Mouse (Mus musculus) MEL (cell line): ENCODE data around the gene Fam219b. TPM values are rescaled to one million over a fixed set of nuclear protein-coding genes. Genes with fewer than 3 reads are reported as not detected.
A peak's percentile ranks its signal among the peaks of the same experiment; 100 is the strongest.

Experiments used
- DNase-seq: peaks from one replicate; pipeline ENCODE4 v3.0.0; 2011; ENCODE audit warnings: low read depth, low spot score
- H3K27ac ChIP-seq: 2 replicates; pipeline ENCODE4 v1.5.1; 2012; ENCODE audit warnings: low read depth, mild to moderate bottlenecking, control low read depth, low read length, moderate library complexity; ENCODE audit not compliant: control insufficient read depth
- H3K27me3 ChIP-seq, 2 experiments: fragments of 150-350 bp in 1 of 2; sonication (generic) in 1 of 2; 2 replicates each; pipeline ENCODE4 v1.6.1; 2012; ENCODE audit warnings: low read length in 2 of 2, mild to moderate bottlenecking in 2 of 2, improper control_type of control experiment in 1 of 2, moderate library complexity in 1 of 2; ENCODE audit not compliant: insufficient read depth in 2 of 2, control insufficient read depth in 1 of 2
- H3K36me3 ChIP-seq, 2 experiments: 2 replicates each; pipeline ENCODE4 v1.6.1; 2012 to 2014; ENCODE audit warnings: low read length in 2 of 2, improper control_type of control experiment in 1 of 2, inconsistent platforms in 1 of 2, mild to moderate bottlenecking in 1 of 2; ENCODE audit not compliant: insufficient read depth in 2 of 2, control insufficient read depth in 1 of 2
- H3K4me1 ChIP-seq, 2 experiments: fragments of 150-350 bp in 1 of 2; sonication (generic) in 1 of 2; 2 replicates each; pipeline ENCODE4 v1.6.1; 2012; ENCODE audit warnings: low read length in 2 of 2, improper control_type of control experiment in 1 of 2, mild to moderate bottlenecking in 1 of 2; ENCODE audit not compliant: insufficient read depth in 2 of 2, control insufficient read depth in 1 of 2
- H3K4me3 ChIP-seq, 2 experiments: fragments of 150-350 bp in 1 of 2; sonication (generic) in 1 of 2; 2 replicates each; pipeline ENCODE4 v1.5.1; 2012; ENCODE audit warnings: low read depth in 2 of 2, low read length in 2 of 2, mild to moderate bottlenecking in 2 of 2, moderate library complexity in 2 of 2, control low read depth in 1 of 2, improper control_type of control experiment in 1 of 2; ENCODE audit not compliant: control insufficient read depth in 1 of 2, insufficient read depth in 1 of 2
- H3K79me2 ChIP-seq: 2 replicates; pipeline ENCODE4 v1.6.1; 2012; ENCODE audit warnings: mild to moderate bottlenecking, low read length, moderate library complexity; ENCODE audit not compliant: control insufficient read depth, poor library complexity, insufficient read depth
- H3K9ac ChIP-seq: 2 replicates; pipeline ENCODE4 v1.6.1; 2012; ENCODE audit warnings: low read depth, mild to moderate bottlenecking, control low read depth, low read length, moderate library complexity; ENCODE audit not compliant: control insufficient read depth, poor library complexity, severe bottlenecking
- H3K9me3 ChIP-seq: fragments of 150-350 bp; sonication (generic); replicated peaks from 2 replicates; pipeline ENCODE4 v1.6.1; 2012; ENCODE audit warnings: mild to moderate bottlenecking, low read length, improper control_type of control experiment, moderate library complexity; ENCODE audit not compliant: insufficient read depth
- BHLHE40 ChIP-seq: IDR thresholded peaks from 2 replicates; pipeline ENCODE4 v1.6.1; 2012; ENCODE audit warnings: low read depth, mild to moderate bottlenecking, inconsistent platforms, low read length, improper control_type of control experiment, borderline replicate concordance
- CHD1 ChIP-seq: IDR thresholded peaks from 2 replicates; pipeline ENCODE4 v1.6.1; 2012; ENCODE audit warnings: low read depth, mild to moderate bottlenecking, inconsistent platforms, low read length, improper control_type of control experiment
- CHD2 ChIP-seq: IDR thresholded peaks from 2 replicates; pipeline ENCODE4 v1.6.1; 2011; ENCODE audit warnings: low read length, improper control_type of control experiment
- CTCF ChIP-seq, 3 experiments: IDR thresholded peaks in 2 of 3; conservative IDR thresholded peaks in 1 of 3; 2 replicates each; pipeline ENCODE4 v1.5.1; 2011 to 2012; ENCODE audit warnings: low read length in 3 of 3, low read depth in 2 of 3, mild to moderate bottlenecking in 2 of 3, improper control_type of control experiment in 1 of 3, inconsistent platforms in 1 of 3, mixed read lengths in 1 of 3, moderate library complexity in 1 of 3; ENCODE audit not compliant: control insufficient read depth in 1 of 3, insufficient read depth in 1 of 3, poor library complexity in 1 of 3, severe bottlenecking in 1 of 3
- E2F4 ChIP-seq: IDR thresholded peaks from 2 replicates; pipeline ENCODE4 v1.6.1; 2011; ENCODE audit warnings: low read depth, low read length, improper control_type of control experiment, borderline replicate concordance
- ELF1 ChIP-seq: IDR thresholded peaks from 2 replicates; pipeline ENCODE4 v1.6.1; 2014; ENCODE audit warnings: low read depth, mild to moderate bottlenecking, inconsistent platforms, low read length, improper control_type of control experiment, moderate library complexity
- EP300 ChIP-seq, 2 experiments: IDR thresholded peaks; 2 replicates each; pipeline ENCODE4 v1.6.1; 2011; ENCODE audit warnings: improper control_type of control experiment in 2 of 2, low read length in 2 of 2, low read depth in 1 of 2, mild to moderate bottlenecking in 1 of 2
- ETS1 ChIP-seq: IDR thresholded peaks from 2 replicates; pipeline ENCODE4 v1.6.1; 2012; ENCODE audit warnings: low read depth, mild to moderate bottlenecking, inconsistent platforms, low read length, improper control_type of control experiment, moderate library complexity
- GABPA ChIP-seq: IDR thresholded peaks from 2 replicates; pipeline ENCODE4 v1.6.1; 2012; ENCODE audit warnings: low read depth, mild to moderate bottlenecking, inconsistent platforms, low read length, improper control_type of control experiment, moderate library complexity
- GATA1 ChIP-seq: IDR thresholded peaks from 2 replicates; pipeline ENCODE4 v1.6.1; 2011; ENCODE audit warnings: low read depth, low read length, improper control_type of control experiment
- HCFC1 ChIP-seq: IDR thresholded peaks from 2 replicates; pipeline ENCODE4 v1.6.1; 2012; ENCODE audit warnings: low read depth, mild to moderate bottlenecking, inconsistent platforms, low read length, improper control_type of control experiment, moderate library complexity
- JUND ChIP-seq: IDR thresholded peaks from 2 replicates; pipeline ENCODE4 v1.6.1; 2011; ENCODE audit warnings: low read depth, mild to moderate bottlenecking, improper control_type of control experiment, low read length
- MAFK ChIP-seq: IDR thresholded peaks from 2 replicates; pipeline ENCODE4 v1.6.1; 2011; ENCODE audit warnings: low read depth, mild to moderate bottlenecking, low read length, improper control_type of control experiment, borderline replicate concordance
- MAX ChIP-seq: IDR thresholded peaks from 2 replicates; pipeline ENCODE4 v1.6.1; 2011; ENCODE audit warnings: low read length, improper control_type of control experiment
- MAZ ChIP-seq: IDR thresholded peaks from 2 replicates; pipeline ENCODE4 v1.6.1; 2012; ENCODE audit warnings: low read depth, mild to moderate bottlenecking, inconsistent platforms, low read length, improper control_type of control experiment
- MEF2A ChIP-seq: IDR thresholded peaks from 2 replicates; pipeline ENCODE4 v1.6.1; 2014; ENCODE audit warnings: low read depth, mild to moderate bottlenecking, inconsistent platforms, low read length, improper control_type of control experiment; ENCODE audit not compliant: poor library complexity, insufficient replicate concordance, severe bottlenecking; ENCODE audit errors: extremely low read depth
- MXI1 ChIP-seq: IDR thresholded peaks from 2 replicates; pipeline ENCODE4 v1.6.1; 2011; ENCODE audit warnings: mild to moderate bottlenecking, low read depth, low read length, improper control_type of control experiment
- MYB ChIP-seq: IDR thresholded peaks from 2 replicates; pipeline ENCODE4 v1.6.1; 2011; ENCODE audit warnings: mild to moderate bottlenecking, low read depth, low read length, improper control_type of control experiment
- MYC ChIP-seq: IDR thresholded peaks from 2 replicates; pipeline ENCODE4 v1.6.1; 2011; ENCODE audit warnings: low read depth, mild to moderate bottlenecking, low read length, improper control_type of control experiment, moderate library complexity
- NELFE ChIP-seq: IDR thresholded peaks from 2 replicates; pipeline ENCODE4 v1.6.1; 2011; ENCODE audit warnings: low read depth, low read length, improper control_type of control experiment
- POLR2A ChIP-seq, 2 experiments: IDR thresholded peaks; 2 replicates each; pipeline ENCODE4 v1.6.1; 2011 to 2012; ENCODE audit warnings: low read length in 2 of 2, mild to moderate bottlenecking in 2 of 2, control low read depth in 1 of 2, improper control_type of control experiment in 1 of 2, low read depth in 1 of 2, moderate library complexity in 1 of 2; ENCODE audit not compliant: control insufficient read depth in 1 of 2, insufficient read depth in 1 of 2, poor library complexity in 1 of 2
- POLR2AphosphoS2 ChIP-seq: IDR thresholded peaks from 2 replicates; pipeline ENCODE4 v1.6.1; 2011; ENCODE audit warnings: low read length, improper control_type of control experiment
- RAD21 ChIP-seq: IDR thresholded peaks from 2 replicates; pipeline ENCODE4 v1.6.1; 2011; ENCODE audit warnings: mild to moderate bottlenecking, low read depth, low read length, improper control_type of control experiment
- RCOR1 ChIP-seq: IDR thresholded peaks from 2 replicates; pipeline ENCODE4 v1.6.1; 2012; ENCODE audit warnings: low read depth, mild to moderate bottlenecking, inconsistent platforms, low read length, improper control_type of control experiment
- SIN3A ChIP-seq: IDR thresholded peaks from 2 replicates; pipeline ENCODE4 v1.6.1; 2012; ENCODE audit warnings: low read length, improper control_type of control experiment, inconsistent platforms
- SMC3 ChIP-seq: IDR thresholded peaks from 2 replicates; pipeline ENCODE4 v1.6.1; 2011; ENCODE audit warnings: low read depth, low read length, improper control_type of control experiment
- TCF12 ChIP-seq: IDR thresholded peaks from 2 replicates; pipeline ENCODE4 v1.6.1; 2014; ENCODE audit warnings: low read depth, mild to moderate bottlenecking, inconsistent platforms, low read length, improper control_type of control experiment, moderate library complexity
- UBTF ChIP-seq: IDR thresholded peaks from 2 replicates; pipeline ENCODE4 v1.6.1; 2012; ENCODE audit warnings: low read depth, mild to moderate bottlenecking, inconsistent platforms, low read length, improper control_type of control experiment, moderate library complexity, borderline replicate concordance; ENCODE audit not compliant: insufficient read depth
- USF1 ChIP-seq: IDR thresholded peaks from 2 replicates; pipeline ENCODE4 v1.6.1; 2014; ENCODE audit warnings: low read depth, mild to moderate bottlenecking, inconsistent platforms, low read length, improper control_type of control experiment, moderate library complexity
- USF2 ChIP-seq, 2 experiments: IDR thresholded peaks; 2 replicates each; pipeline ENCODE4 v1.6.1; 2011 to 2012; ENCODE audit warnings: improper control_type of control experiment in 2 of 2, low read length in 2 of 2, borderline replicate concordance in 1 of 2, inconsistent platforms in 1 of 2, low read depth in 1 of 2, mild to moderate bottlenecking in 1 of 2; ENCODE audit not compliant: insufficient read depth in 1 of 2
- ZKSCAN1 ChIP-seq: IDR thresholded peaks from 2 replicates; pipeline ENCODE4 v1.6.1; 2012; ENCODE audit warnings: low read depth, mild to moderate bottlenecking, inconsistent platforms, low read length, improper control_type of control experiment, moderate library complexity
- ZMIZ1 ChIP-seq: IDR thresholded peaks from 2 replicates; pipeline ENCODE4 v1.6.1; 2012; ENCODE audit warnings: low read depth, mild to moderate bottlenecking, inconsistent platforms, low read length, improper control_type of control experiment, moderate library complexity
- ZNF384 ChIP-seq: IDR thresholded peaks from 2 replicates; pipeline ENCODE4 v1.6.1; 2012; ENCODE audit warnings: low read depth, mild to moderate bottlenecking, inconsistent platforms, low read length, improper control_type of control experiment
- polyA plus RNA-seq, 2 experiments: library from polyadenylated mRNA; stranded (reverse) in 1 of 2; unstranded in 1 of 2; fragments of >175 nt in 1 of 2; fragments of >200 nt in 1 of 2; gene quantifications; 2 replicates each; pipeline versions ENCODE4 v1.2.1 to v1.2.4; 2012; ENCODE audit warnings: low replicate concordance in 2 of 2, low read depth in 1 of 2; ENCODE audit not compliant: insufficient read length in 2 of 2, insufficient read depth in 1 of 2, missing spikeins in 1 of 2
- total RNA-seq: library from RNA; depleted of rRNA; stranded (reverse); fragments of 300-350 nt; gene quantifications from 2 replicates; pipeline ENCODE4 v1.2.3, GENCODE M21; 2012

The Fam219b gene
- total and polyA plus RNA-seq, 3 experiments: 12.8 to 16.4 TPM; not detected in 1

DNA sequence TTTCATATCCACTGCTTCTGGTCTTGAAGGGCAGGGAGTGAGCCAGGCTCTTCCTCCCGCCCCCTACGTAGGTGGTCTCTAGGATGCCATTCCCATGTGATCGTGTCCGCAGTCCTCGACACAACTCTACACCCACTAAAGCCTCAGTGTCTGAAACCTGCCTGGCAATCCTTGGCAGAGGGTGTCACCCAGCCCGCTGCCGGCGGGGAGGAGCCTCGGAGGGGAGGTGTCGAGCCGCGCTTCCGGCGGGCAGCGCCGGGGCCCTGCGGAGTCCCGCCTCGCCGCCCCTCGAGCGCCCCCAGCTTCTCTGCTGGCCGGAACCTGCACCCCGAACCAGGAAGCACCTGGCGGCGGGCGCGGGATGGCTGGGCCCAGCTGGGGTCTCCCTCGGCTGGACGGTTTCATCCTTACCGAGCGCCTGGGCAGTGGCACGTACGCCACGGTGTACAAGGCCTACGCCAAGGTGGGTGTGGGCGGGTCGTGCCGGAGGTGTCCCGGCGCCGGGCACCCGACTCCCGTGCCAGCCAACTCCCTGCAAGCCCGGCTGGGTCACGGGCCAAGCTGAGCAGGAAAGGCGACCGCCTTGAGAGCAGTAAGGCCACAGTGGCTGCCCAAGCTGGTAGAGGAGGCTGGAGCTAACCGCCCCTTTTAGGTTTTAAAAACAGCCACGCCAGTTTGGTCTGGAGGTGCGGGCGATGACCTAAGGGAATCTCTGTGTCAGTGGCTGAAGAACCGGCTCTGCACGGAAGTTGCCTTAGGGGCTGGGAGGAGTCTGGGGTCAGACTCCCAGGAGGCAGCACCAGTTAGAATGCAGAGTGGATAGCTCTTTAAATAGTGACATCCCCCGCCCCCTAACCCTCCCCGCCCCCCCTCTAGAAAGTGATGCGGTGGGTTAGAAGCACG is 52.1 kb downstream of the Fam219b start, which contains the start of gene Ulk3:
Gene Ulk3 (plus strand): TSS at position 229 of the 903 bp plus-strand sequence.
- H3K4me1 ChIP-seq: peaks cover 0 to 5% of the 10 kb centered on the region in 2 experiments; a peak in 2 of 4 replicates
- peak within 1 kb of the TSS; percentile 30 for H3K27ac ChIP-seq

DNA sequence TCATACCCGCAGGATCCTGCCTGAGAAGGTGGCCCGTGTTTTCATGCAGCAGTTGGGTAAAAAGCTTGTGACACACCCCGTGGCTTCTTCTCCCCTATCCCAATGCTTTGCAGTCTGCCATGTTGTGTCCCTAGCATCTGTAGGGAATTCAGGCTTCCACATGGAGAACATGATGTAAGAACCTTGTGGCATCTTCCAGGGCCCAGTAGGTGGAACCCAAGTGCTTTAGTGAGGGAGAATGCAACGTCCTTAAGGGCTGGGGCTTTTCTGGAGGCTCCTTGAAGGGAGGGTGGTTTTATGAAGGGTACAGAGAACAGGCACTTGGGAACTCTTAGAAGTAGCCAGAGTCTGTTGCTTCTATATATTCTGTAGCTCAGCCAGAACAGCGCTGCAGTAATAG is 53.4 kb downstream of the Fam219b start:
- peaks cover 3% of the 10 kb centered on the region; the same call in 1 of the 2 replicates for H3K79me2 ChIP-seq
- H3K27me3 ChIP-seq: no peaks in the 10 kb centered on the region
- peaks cover 0 to 5% of the 10 kb centered on the region in 2 experiments; a peak in 2 of 4 replicates for H3K4me1 ChIP-seq
- no peak overlapping the region for H3K27ac ChIP-seq
- peak; percentile 17 for DNase-seq
- H3K4me3 ChIP-seq: no peak overlapping the region
- H3K9ac ChIP-seq: no peak overlapping the region
- no peaks in the 10 kb centered on the region for H3K9me3 ChIP-seq
- TF ChIP-seq RAD21 (peak; percentile 22), SMC3 (0 out of 2 replicates have a peak, but pooled peaks have one; percentile 5), CTCF (IDR thresholded peaks at IDR 0.05 in 2 of 3, conservative IDR thresholded peaks at IDR 0.05 in 1 of 3; ENCODE audit: control insufficient read depth in 1 of 3, insufficient read depth in 1 of 3, low read depth in 2 of 3, low read length in 3 of 3, poor library complexity in 1 of 3, severe bottlenecking in 1 of 3) (peak in 1 of 3 experiments; percentile 20; a peak in 1 of 6 replicates), GABPA (no peak), NELFE (no peak), BHLHE40 (no peak), MYC (no peak)
- no peaks in the 10 kb centered on the region; a peak in 1 of 4 replicates for H3K36me3 ChIP-seq

More for the DNA sequence above, 52.1 kb downstream of the Fam219b start, which contains the start of gene Ulk3:
- no peak for TF ChIP-seq BHLHE40
- no peak for TF ChIP-seq EP300 (IDR thresholded peaks at IDR 0.05; ENCODE audit: low read depth in 1 of 2, low read length in 2 of 2)
- peak; percentile 75 for TF ChIP-seq ELF1
- TF ChIP-seq CHD2: no peak
- peak; percentile 73 for TF ChIP-seq NELFE
- TF ChIP-seq HCFC1: peak; percentile 62
- TF ChIP-seq MAFK: no peak
- TF ChIP-seq MYB: no peak
- no peak for TF ChIP-seq ZNF384
- no peak for TF ChIP-seq UBTF
- no peak for TF ChIP-seq RCOR1
- peak; percentile 64; the same call in 1 of the 2 replicates for TF ChIP-seq POLR2AphosphoS2
- TF ChIP-seq SIN3A: peak; percentile 74
- TF ChIP-seq MAX: no peak; the same call in 1 of the 2 replicates
- peak; percentile 79 for TF ChIP-seq MXI1
- TF ChIP-seq JUND: no peak
- TF ChIP-seq TCF12: peak; percentile 40
- TF ChIP-seq GABPA: no peak
- TF ChIP-seq MYC: no peak
- no peak for TF ChIP-seq MEF2A
- TF ChIP-seq GATA1: no peak
- TF ChIP-seq CHD1: no peak
- no peak for TF ChIP-seq ZKSCAN1
- TF ChIP-seq SMC3: no peak; the same call in 1 of the 2 replicates
- peak; percentile 73; the same call in 1 of the 2 replicates for TF ChIP-seq ZMIZ1
- TF ChIP-seq USF2 (IDR thresholded peaks at IDR 0.05; ENCODE audit: borderline replicate concordance in 1 of 2, insufficient read depth in 1 of 2, low read depth in 1 of 2, low read length in 2 of 2): no peak
- peak in 2 of 3 experiments; percentile 38; a peak in 3 of 6 replicates for TF ChIP-seq CTCF (IDR thresholded peaks at IDR 0.05 in 2 of 3, conservative IDR thresholded peaks at IDR 0.05 in 1 of 3; ENCODE audit: control insufficient read depth in 1 of 3, insufficient read depth in 1 of 3, low read depth in 2 of 3, low read length in 3 of 3, poor library complexity in 1 of 3, severe bottlenecking in 1 of 3)
- peak; percentile 70; the same call in 1 of the 2 replicates for TF ChIP-seq MAZ
- no peak for TF ChIP-seq USF1
- 0 out of 2 replicates have a peak, but pooled peaks have one; percentile 10 for TF ChIP-seq ETS1
- peak; percentile 65 to 75; a peak in 2 of 4 replicates for TF ChIP-seq POLR2A (IDR thresholded peaks at IDR 0.05; ENCODE audit: control insufficient read depth in 1 of 2, insufficient read depth in 1 of 2, low read depth in 1 of 2, low read length in 2 of 2, poor library complexity in 1 of 2)
- TF ChIP-seq E2F4: no peak
- Histone ChIP-seq H3K27me3 (no peaks in the 10 kb centered on the region), H3K9me3 (no peaks in the 10 kb centered on the region), H3K4me3 (peak within 1 kb of the TSS; percentile 59 to 93), H3K9ac (peak within 1 kb of the TSS; percentile 84), H3K79me2 (peaks cover 3% of the 10 kb centered on the region; the same call in 1 of the 2 replicates), H3K36me3 (peaks cover 0 to 1% of the 10 kb centered on the region in 2 experiments; a peak in 2 of 4 replicates)
- peak; percentile 82 for DNase-seq
